Mouse (Mus musculus) stomach, postnatal 0 days (tissue): ENCODE results near the gene Ccdc148. TPM values are rescaled to one million over a fixed set of nuclear protein-coding genes. Genes with fewer than 3 reads are reported as not detected.

ENCODE experiments used
- ATAC-seq: fragments of 200-750 bp; cut with Nextera tagmentation; 2 replicates; pipeline ENCODE4 v1.8.0; 2017; ENCODE audit not compliant: low FRiP score, low TSS enrichment
- DNase-seq: peaks from one replicate; pipeline ENCODE4 v3.0.0-alpha.2; 2016; ENCODE audit warnings: low spot score
- H3K27ac ChIP-seq: fragments of 300-500 bp; sonication (generic); replicated peaks from 2 replicates; pipeline ENCODE4 v1.5.1; 2014; ENCODE audit warnings: mild to moderate bottlenecking, control low read depth
- H3K27me3 ChIP-seq: fragments of 300-500 bp; sonication (generic); 2 replicates; pipeline ENCODE4 v1.6.1; 2014; ENCODE audit warnings: low read length; ENCODE audit not compliant: control insufficient read depth, insufficient read depth
- H3K36me3 ChIP-seq: fragments of 300-500 bp; sonication (generic); 2 replicates; pipeline ENCODE4 v1.6.1; 2014; ENCODE audit warnings: low read length, mixed read lengths; ENCODE audit not compliant: control insufficient read depth, insufficient read depth
- H3K4me1 ChIP-seq: fragments of 300-500 bp; sonication (generic); replicated peaks from 2 replicates; pipeline ENCODE4 v1.6.1; 2014; ENCODE audit warnings: antibody characterized with exemption; ENCODE audit not compliant: control insufficient read depth, insufficient read depth
- H3K4me2 ChIP-seq: fragments of 300-500 bp; sonication (generic); replicated peaks from 2 replicates; pipeline ENCODE4 v1.6.1; 2014; ENCODE audit warnings: low read depth, mild to moderate bottlenecking, control low read depth, moderate library complexity
- H3K4me3 ChIP-seq: fragments of 300-500 bp; sonication (generic); 2 replicates; pipeline ENCODE4 v1.5.1; 2014; ENCODE audit warnings: low read depth, low read length, control low read depth
- H3K9ac ChIP-seq: fragments of 300-500 bp; sonication (generic); 2 replicates; pipeline ENCODE4 v1.6.1; 2014; ENCODE audit warnings: mild to moderate bottlenecking, low read length, control low read depth, mixed read lengths
- H3K9me3 ChIP-seq: fragments of 300-500 bp; sonication (generic); 2 replicates; pipeline ENCODE4 v1.6.1; 2016; ENCODE audit warnings: low read length; ENCODE audit not compliant: control insufficient read depth
- CTCF ChIP-seq: IDR thresholded peaks from 2 replicates; pipeline ENCODE4 v1.5.1; 2016; ENCODE audit warnings: antibody characterized with exemption, low read depth, mild to moderate bottlenecking, moderate library complexity
- EP300 ChIP-seq: optimal IDR thresholded peaks from 2 replicates; pipeline ENCODE3; 2016; ENCODE audit warnings: antibody characterized with exemption
- WGBS: fragments of 180-500 bp; shearing (Covaris S2); extraction: QIAGEN DNeasy Blood & Tissue Kit; methylation state at CpG from one replicate; pipeline ENCODE4 v1.1.7; 2014; 5-methylcytosine and 5-hydroxymethylcytosine counted together
- polyA plus RNA-seq: library from polyadenylated mRNA; unstranded; fragments of >200 nt; fragmentation: Nextera tagmentation; extraction: Ambion mirVana; gene quantifications from 2 replicates; pipeline ENCODE4 v1.2.1, GENCODE M21; 2015

The Ccdc148 gene
- polyA plus RNA-seq, 1 experiment from 2014 or later = 0.47 TPM

DNA sequence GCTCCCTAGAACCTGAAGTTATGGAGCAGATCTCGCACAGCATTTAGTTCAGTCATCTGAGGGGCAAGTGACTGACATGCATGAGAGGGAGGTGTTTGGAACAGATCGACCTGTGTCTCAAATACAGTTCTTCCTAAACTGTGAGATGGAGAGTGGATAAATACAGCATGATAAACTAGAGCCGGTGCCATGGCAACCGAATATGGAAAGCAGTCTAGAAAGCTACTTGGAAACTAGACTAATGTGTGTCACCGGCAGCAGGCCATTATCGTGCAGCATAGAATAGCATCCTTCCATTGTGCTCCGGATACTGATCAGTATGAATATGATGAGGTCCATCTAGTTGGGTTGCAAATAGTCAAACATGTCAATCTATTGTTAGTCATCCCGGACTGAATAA is 17.7 kb upstream of the Ccdc148 start:
- 0 out of 2 replicates have a peak, but pooled peaks cover 10% of the 10 kb centered on the region for H3K4me1 ChIP-seq
- H3K4me3 ChIP-seq = no peak overlapping the region
- H3K4me2 ChIP-seq = no peak overlapping the region
- TF ChIP-seq CTCF (no peak), EP300 (no peak)
- no peak overlapping the region for H3K9ac ChIP-seq
- DNase-seq = peak; percentile 14
- WGBS = 63% methylated on average over 8 of the region's 8 CpGs
- H3K9me3 ChIP-seq = no peaks in the 10 kb centered on the region
- no peaks in the 10 kb centered on the region for H3K27me3 ChIP-seq
- no peaks in the 10 kb centered on the region for H3K36me3 ChIP-seq
- ATAC-seq = no peak
- peak overlapping the region; percentile 19; the same call in 1 of the 2 replicates for H3K27ac ChIP-seq

- peak; percentile 66 for ATAC-seq
- Histone ChIP-seq H3K9me3 (no peaks in the 10 kb centered on the region), H3K4me2 (peak overlapping the region; percentile 40), H3K9ac (no peak overlapping the region), H3K4me1 (0 out of 2 replicates have a peak, but pooled peaks cover 7% of the 10 kb centered on the region), H3K27me3 (no peaks in the 10 kb centered on the region), H3K4me3 (no peak overlapping the region), H3K27ac (peak overlapping the region; percentile 77), H3K36me3 (no peaks in the 10 kb centered on the region)
- 67% methylated on average over 6 of the region's 6 CpGs for WGBS
- TF ChIP-seq CTCF (no peak), EP300 (no peak)
- peak; percentile 69 for DNase-seq
Observed at GRCm38 (mm10) chr2:59175926-59176325, 15.4 kb upstream of the Ccdc148 start.

DNA sequence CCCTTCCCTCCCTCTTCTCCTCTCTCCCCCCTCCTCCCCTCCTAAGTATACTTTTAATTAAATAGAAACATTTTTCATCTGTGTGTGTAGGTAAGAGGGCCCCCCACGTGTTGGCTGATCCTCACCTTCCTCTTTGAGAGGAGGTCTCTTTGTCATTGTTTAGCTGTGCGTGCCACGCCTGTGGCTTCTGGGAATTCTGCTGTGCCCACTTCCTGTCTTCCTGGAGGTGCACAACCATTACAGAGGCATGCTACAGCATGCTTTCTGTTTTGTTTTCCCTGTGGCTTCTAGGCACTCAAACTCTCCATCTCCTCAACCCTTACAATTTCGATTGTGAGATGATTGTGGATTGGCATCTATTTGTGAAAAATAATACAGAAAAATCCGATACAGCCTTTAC is 11.1 kb upstream of the Ccdc148 start:
- ATAC-seq (peak; percentile 28; the same call in 1 of the 2 replicates), DNase-seq (peak; percentile 65)
- Histone ChIP-seq H3K4me2 (no peak overlapping the region), H3K9me3 (no peaks in the 10 kb centered on the region), H3K4me3 (no peak overlapping the region), H3K27ac (peak overlapping the region; percentile 69), H3K27me3 (no peaks in the 10 kb centered on the region), H3K36me3 (no peaks in the 10 kb centered on the region), H3K9ac (no peak overlapping the region), H3K4me1 (0 out of 2 replicates have a peak, but pooled peaks cover 2% of the 10 kb centered on the region)
- 53% methylated on average over 5 of the region's 5 CpGs for WGBS
- no peak for TF ChIP-seq EP300
- no peak for TF ChIP-seq CTCF

GRCm38 (mm10) chr2:59170593-59170992 is 10.1 kb upstream of the Ccdc148 start:
- 0 out of 2 replicates have a peak, but pooled peaks cover 2% of the 10 kb centered on the region for H3K4me1 ChIP-seq
- WGBS = 76% methylated on average over 5 of the region's 5 CpGs
- H3K27me3 ChIP-seq = no peaks in the 10 kb centered on the region
- no peak overlapping the region for H3K4me2 ChIP-seq
- no peaks in the 10 kb centered on the region for H3K9me3 ChIP-seq
- DNase-seq (peak; percentile 12), ATAC-seq (no peak)
- no peak overlapping the region for H3K4me3 ChIP-seq
- H3K36me3 ChIP-seq = no peaks in the 10 kb centered on the region
- TF ChIP-seq CTCF (no peak), EP300 (no peak)
- 0 out of 2 replicates have a peak overlapping the region, but pooled peaks have one; percentile 5 for H3K27ac ChIP-seq
- H3K9ac ChIP-seq = no peak overlapping the region

- Histone ChIP-seq H3K9me3 (no peaks in the 10 kb centered on the region), H3K4me3 (no peak overlapping the region), H3K4me1 (0 out of 2 replicates have a peak, but pooled peaks cover 2% of the 10 kb centered on the region), H3K27ac (peak overlapping the region; percentile 49; the same call in 1 of the 2 replicates), H3K4me2 (no peak overlapping the region), H3K9ac (no peak overlapping the region), H3K27me3 (no peaks in the 10 kb centered on the region), H3K36me3 (no peaks in the 10 kb centered on the region)
- no peak for TF ChIP-seq CTCF
- 62% methylated on average over 3 of the region's 3 CpGs for WGBS
- ATAC-seq (peak; percentile 59; the same call in 1 of the 2 replicates), DNase-seq (peak; percentile 63)
Observed at GRCm38 (mm10) chr2:59170208-59170589, 9.7 kb upstream of the Ccdc148 start.

DNA sequence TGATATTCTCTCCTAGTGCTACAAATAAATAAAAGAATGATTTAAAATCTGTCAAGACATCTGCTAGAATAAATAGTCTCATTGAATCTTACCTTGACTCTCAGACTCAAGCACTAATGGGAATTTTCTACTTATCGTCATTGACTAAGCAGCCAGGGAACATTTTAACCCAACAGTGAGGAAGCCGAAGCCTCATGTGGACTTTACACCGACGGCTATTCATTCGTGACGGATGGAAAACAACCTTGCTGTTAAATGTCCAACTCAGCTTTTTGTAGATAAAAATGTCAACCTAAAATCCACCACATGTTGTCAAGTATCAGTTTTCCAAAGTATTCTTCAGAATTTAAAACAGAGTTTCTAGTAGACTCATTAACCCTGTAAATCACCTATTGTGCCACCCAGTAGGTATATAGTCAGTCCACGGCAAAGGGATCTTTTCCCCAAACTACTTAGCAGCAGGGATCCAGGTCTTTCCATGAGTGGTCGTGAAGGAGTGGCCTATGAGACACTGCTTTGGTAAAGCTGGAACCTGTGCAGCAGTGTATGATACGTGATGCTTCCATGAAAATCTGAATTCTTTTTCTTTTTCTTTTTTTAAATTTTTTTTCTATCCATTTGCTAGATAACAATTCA is 9.2 kb upstream of the Ccdc148 start:
- H3K4me2 ChIP-seq = no peak overlapping the region
- H3K9me3 ChIP-seq = no peaks in the 10 kb centered on the region
- ATAC-seq (no peak), DNase-seq (peak; percentile 25)
- 0 out of 2 replicates have a peak, but pooled peaks cover 2% of the 10 kb centered on the region for H3K4me1 ChIP-seq
- H3K4me3 ChIP-seq = no peak overlapping the region
- no peaks in the 10 kb centered on the region for H3K27me3 ChIP-seq
- TF ChIP-seq EP300 (no peak), CTCF (no peak)
- WGBS = 46% methylated on average over 9 of the region's 9 CpGs
- H3K9ac ChIP-seq = no peak overlapping the region
- no peaks in the 10 kb centered on the region for H3K36me3 ChIP-seq
- H3K27ac ChIP-seq = peak overlapping the region; percentile 49
